Mouse (Mus musculus): ENCODE data around the gene Adamts17. TPM values are rescaled to one million over a fixed set of nuclear protein-coding genes. Genes with fewer than 3 reads are reported as not detected.

Gene Adamts17
- polyA plus RNA-seq, 1 experiment from 2014 or later = 3.7 TPM

DNA sequence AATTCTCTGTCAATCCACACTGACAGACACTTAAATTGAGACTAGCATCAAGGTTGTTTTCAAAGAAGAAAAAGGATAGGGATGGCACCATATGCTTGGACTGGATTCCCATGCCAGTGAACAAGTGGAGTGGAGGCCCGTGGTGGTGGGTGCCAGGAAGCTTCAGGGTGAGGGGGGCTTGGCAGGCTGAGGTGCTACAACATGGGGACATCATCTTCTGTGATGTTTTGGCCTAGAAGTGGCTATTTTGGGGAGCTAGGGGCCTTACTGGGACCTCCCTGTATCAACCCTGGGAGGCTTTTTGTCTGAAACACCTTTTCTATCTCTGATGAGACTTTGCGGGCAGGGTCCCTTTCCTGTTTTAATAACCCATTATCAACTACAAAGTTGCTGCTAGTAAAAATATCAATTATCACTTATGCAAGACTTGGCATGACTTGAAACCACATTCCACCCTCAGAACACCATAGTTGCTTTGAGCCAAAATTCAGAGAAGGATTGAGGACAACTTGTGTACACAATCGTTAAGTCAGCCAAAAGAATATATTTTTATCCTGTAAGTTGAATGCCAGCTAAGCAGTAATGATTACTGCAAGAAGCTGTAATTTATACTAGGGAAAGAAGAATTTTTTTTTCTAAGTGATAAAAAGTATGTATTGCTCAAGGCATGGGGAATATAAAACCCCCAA lies 150.0 kb downstream of the Adamts17 start:
- H3K4me2 ChIP-seq (ENCODE audit: low read length) = no peak overlapping the region
- H3K36me3 ChIP-seq (ENCODE audit: control insufficient read depth, insufficient read depth) = no peaks in the 10 kb centered on the region
- no peaks in the 10 kb centered on the region for H3K4me1 ChIP-seq (replicated peaks; ENCODE audit: control insufficient read depth, insufficient read depth, low read length)
- WGBS = 65% methylated on average over 3 of the region's 3 CpGs
- H3K9ac ChIP-seq (replicated peaks; ENCODE audit: low read depth, low read length) = no peak overlapping the region
- no peak overlapping the region for H3K4me3 ChIP-seq (replicated peaks; ENCODE audit: low read length)
- H3K27me3 ChIP-seq (replicated peaks; ENCODE audit: control insufficient read depth, insufficient read depth, low read length) = no peaks in the 10 kb centered on the region
- ATAC-seq = peak; percentile 76
- H3K27ac ChIP-seq (ENCODE audit: low read length) = no peak overlapping the region
- H3K9me3 ChIP-seq (ENCODE audit: control insufficient read depth, low read length) = no peaks in the 10 kb centered on the region

GRCm38 (mm10) chr7:66998821-66999220 lies 159.3 kb downstream of the Adamts17 start:
- no peaks in the 10 kb centered on the region for H3K36me3 ChIP-seq (ENCODE audit: control insufficient read depth, insufficient read depth)
- no peaks in the 10 kb centered on the region for H3K27me3 ChIP-seq (replicated peaks; ENCODE audit: control insufficient read depth, insufficient read depth, low read length)
- WGBS = 88% methylated on average over 6 of the region's 6 CpGs
- no peaks in the 10 kb centered on the region for H3K9me3 ChIP-seq (ENCODE audit: control insufficient read depth, low read length)
- no peak overlapping the region for H3K27ac ChIP-seq (ENCODE audit: low read length)
- H3K4me1 ChIP-seq (replicated peaks; ENCODE audit: control insufficient read depth, insufficient read depth, low read length) = no peaks in the 10 kb centered on the region
- no peak overlapping the region for H3K4me2 ChIP-seq (ENCODE audit: low read length)
- H3K4me3 ChIP-seq (replicated peaks; ENCODE audit: low read length) = no peak overlapping the region
- no peak for ATAC-seq
- H3K9ac ChIP-seq (replicated peaks; ENCODE audit: low read depth, low read length) = no peak overlapping the region

- H3K4me2 ChIP-seq (ENCODE audit: low read length) = no peak overlapping the region
- peak; percentile 77 for ATAC-seq
- H3K36me3 ChIP-seq (ENCODE audit: control insufficient read depth, insufficient read depth) = no peaks in the 10 kb centered on the region
- no peak overlapping the region for H3K4me3 ChIP-seq (replicated peaks; ENCODE audit: low read length)
- no peaks in the 10 kb centered on the region for H3K27me3 ChIP-seq (replicated peaks; ENCODE audit: control insufficient read depth, insufficient read depth, low read length)
- H3K27ac ChIP-seq (ENCODE audit: low read length) = no peak overlapping the region
- no peaks in the 10 kb centered on the region for H3K4me1 ChIP-seq (replicated peaks; ENCODE audit: control insufficient read depth, insufficient read depth, low read length)
- H3K9ac ChIP-seq (replicated peaks; ENCODE audit: low read depth, low read length) = no peak overlapping the region
- H3K9me3 ChIP-seq (ENCODE audit: control insufficient read depth, low read length) = 0 out of 2 replicates have a peak, but pooled peaks cover under 1% of the 10 kb centered on the region
- WGBS = 50% methylated on average over 1 of the region's 1 CpGs
Measured at GRCm38 (mm10) chr7:67003648-67004047, 164.1 kb downstream of the Adamts17 start.

DNA sequence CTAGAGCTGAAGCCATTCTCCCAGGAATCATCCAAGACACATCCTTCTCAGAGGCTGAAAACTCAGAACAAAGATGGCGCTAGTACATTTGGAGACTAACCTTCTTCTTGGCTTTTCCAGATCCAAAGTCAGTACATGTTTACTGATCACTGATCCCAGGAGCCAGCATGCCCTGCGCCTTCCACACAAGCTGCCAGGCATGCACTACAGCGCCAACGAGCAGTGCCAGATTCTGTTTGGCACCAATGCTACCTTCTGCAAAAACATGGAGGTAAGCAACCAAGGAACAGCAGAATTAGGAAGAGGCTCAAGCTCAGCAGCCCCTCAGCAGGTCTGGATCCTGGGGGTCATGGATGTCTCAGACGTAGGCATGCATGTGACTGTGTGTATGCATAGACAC lies 164.7 kb downstream of the Adamts17 start:
- Histone ChIP-seq H3K4me2 (ENCODE audit: low read length) (no peak overlapping the region), H3K27me3 (replicated peaks; ENCODE audit: control insufficient read depth, insufficient read depth, low read length) (no peaks in the 10 kb centered on the region), H3K4me3 (replicated peaks; ENCODE audit: low read length) (no peak overlapping the region), H3K4me1 (replicated peaks; ENCODE audit: control insufficient read depth, insufficient read depth, low read length) (no peaks in the 10 kb centered on the region), H3K9ac (replicated peaks; ENCODE audit: low read depth, low read length) (no peak overlapping the region), H3K27ac (ENCODE audit: low read length) (0 out of 2 replicates have a peak overlapping the region, but pooled peaks have one; percentile 7), H3K9me3 (ENCODE audit: control insufficient read depth, low read length) (0 out of 2 replicates have a peak, but pooled peaks cover 3% of the 10 kb centered on the region), H3K36me3 (ENCODE audit: control insufficient read depth, insufficient read depth) (no peaks in the 10 kb centered on the region)
- peak; percentile 82 for ATAC-seq
- WGBS = 79% methylated on average over 5 of the region's 5 CpGs

DNA sequence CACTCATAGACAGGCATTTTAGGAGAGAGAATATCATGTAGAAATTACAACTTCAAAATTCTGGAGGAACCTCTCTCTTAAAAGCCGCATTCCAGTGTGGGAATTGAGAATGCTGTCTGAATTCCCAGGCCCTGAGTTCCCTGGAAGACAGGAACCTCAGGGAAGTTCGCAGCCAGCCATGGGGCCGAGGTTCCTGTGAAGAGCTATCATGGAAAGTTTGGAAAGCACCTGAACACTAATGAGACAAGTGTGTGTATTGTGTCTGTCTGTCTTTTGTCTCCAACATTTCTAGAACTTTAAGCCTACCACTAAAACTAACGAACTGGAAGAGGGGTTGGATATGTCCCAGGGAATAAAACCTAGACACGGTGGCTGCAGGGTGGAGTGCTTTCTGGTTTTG lies 170.3 kb downstream of the Adamts17 start:
- Histone ChIP-seq H3K36me3 (ENCODE audit: control insufficient read depth, insufficient read depth) (no peaks in the 10 kb centered on the region), H3K27me3 (replicated peaks; ENCODE audit: control insufficient read depth, insufficient read depth, low read length) (no peaks in the 10 kb centered on the region), H3K9ac (replicated peaks; ENCODE audit: low read depth, low read length) (no peak overlapping the region), H3K4me2 (ENCODE audit: low read length) (no peak overlapping the region), H3K4me3 (replicated peaks; ENCODE audit: low read length) (no peak overlapping the region), H3K4me1 (replicated peaks; ENCODE audit: control insufficient read depth, insufficient read depth, low read length) (peaks cover 3% of the 10 kb centered on the region; the same call in 1 of the 2 replicates), H3K9me3 (ENCODE audit: control insufficient read depth, low read length) (0 out of 2 replicates have a peak, but pooled peaks cover 3% of the 10 kb centered on the region), H3K27ac (ENCODE audit: low read length) (no peak overlapping the region)
- 70% methylated on average over 5 of the region's 5 CpGs for WGBS
- ATAC-seq = no peak

DNA sequence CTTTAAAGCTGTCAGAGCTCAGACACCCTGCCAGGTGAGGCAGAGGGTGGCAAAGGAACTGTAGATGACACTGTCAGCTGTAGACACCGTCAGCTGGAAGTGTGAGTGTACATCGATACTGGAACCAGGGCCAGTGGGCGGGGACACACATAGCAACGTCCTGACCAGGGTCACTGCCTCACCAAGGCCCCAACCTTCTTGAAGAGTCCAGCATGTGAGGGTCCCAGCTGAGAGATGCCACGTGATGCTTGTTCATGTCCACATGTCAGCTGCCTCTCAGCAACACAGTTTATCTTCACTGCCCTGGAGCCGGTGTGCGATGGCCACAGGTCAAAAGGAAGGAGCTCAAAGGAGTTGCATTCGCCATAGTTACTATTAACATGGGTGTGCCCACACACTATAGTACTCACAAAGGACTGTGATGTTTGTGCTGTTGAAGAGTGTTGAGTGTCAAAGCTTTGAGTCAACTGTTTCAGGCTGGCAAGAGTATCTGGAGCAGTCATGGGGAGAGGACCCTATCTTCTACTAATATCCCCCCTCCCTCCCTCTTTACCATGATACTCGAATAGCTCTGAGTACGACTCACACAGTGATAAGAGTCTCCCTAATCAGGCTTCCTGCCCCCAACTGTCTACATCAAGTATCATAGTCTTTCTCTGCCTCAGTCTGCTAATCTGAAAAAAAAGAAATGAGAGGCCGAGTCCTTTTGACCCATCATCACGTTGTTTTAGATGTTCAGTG lies 172.6 kb downstream of the Adamts17 start:
- Histone ChIP-seq H3K9me3 (ENCODE audit: control insufficient read depth, low read length) (0 out of 2 replicates have a peak, but pooled peaks cover 3% of the 10 kb centered on the region), H3K4me1 (replicated peaks; ENCODE audit: control insufficient read depth, insufficient read depth, low read length) (peaks cover 3% of the 10 kb centered on the region; the same call in 1 of the 2 replicates), H3K36me3 (ENCODE audit: control insufficient read depth, insufficient read depth) (no peaks in the 10 kb centered on the region), H3K9ac (replicated peaks; ENCODE audit: low read depth, low read length) (no peak overlapping the region), H3K27me3 (replicated peaks; ENCODE audit: control insufficient read depth, insufficient read depth, low read length) (no peaks in the 10 kb centered on the region), H3K4me3 (replicated peaks; ENCODE audit: low read length) (no peak overlapping the region), H3K27ac (ENCODE audit: low read length) (no peak overlapping the region), H3K4me2 (ENCODE audit: low read length) (no peak overlapping the region)
- WGBS = 86% methylated on average over 12 of the region's 12 CpGs
- ATAC-seq = no peak

DNA sequence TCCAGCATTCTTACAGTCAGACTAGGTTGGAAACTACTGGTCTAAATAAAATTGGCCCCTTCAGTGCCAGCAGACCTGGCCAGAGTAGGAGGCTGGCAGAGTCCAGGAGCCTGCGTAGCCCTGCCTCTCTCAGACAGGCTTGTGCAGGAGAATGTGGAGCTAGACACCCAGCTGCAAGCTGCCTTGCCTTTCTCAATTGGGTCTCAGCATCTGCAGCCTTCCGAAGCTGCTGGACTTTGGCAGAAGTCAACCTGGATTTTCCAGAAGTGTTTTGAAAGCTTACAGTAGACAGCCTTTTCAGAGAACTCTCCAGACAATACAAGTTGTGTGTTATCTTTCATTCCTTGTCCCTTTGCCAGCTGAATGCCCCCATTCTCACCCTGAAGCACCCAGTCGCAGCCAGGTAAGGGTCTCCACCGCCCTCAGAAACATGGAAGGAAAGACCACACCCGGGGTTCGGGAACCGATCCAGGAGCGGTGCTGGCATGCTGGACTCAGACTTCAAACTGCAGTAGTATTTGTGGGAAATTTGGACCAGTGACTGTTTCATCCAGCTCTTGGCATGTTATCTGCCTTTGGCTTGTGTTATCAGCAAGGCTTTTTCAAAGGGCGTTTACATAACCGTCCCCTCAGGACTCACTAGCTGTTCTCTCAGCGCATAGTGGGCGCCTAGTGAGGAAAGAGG lies 173.8 kb downstream of the Adamts17 start:
- no peak overlapping the region for H3K4me2 ChIP-seq (ENCODE audit: low read length)
- H3K9ac ChIP-seq (replicated peaks; ENCODE audit: low read depth, low read length) = no peak overlapping the region
- no peaks in the 10 kb centered on the region for H3K27me3 ChIP-seq (replicated peaks; ENCODE audit: control insufficient read depth, insufficient read depth, low read length)
- peaks cover 3% of the 10 kb centered on the region; the same call in 1 of the 2 replicates for H3K4me1 ChIP-seq (replicated peaks; ENCODE audit: control insufficient read depth, insufficient read depth, low read length)
- 0 out of 2 replicates have a peak, but pooled peaks cover 3% of the 10 kb centered on the region for H3K9me3 ChIP-seq (ENCODE audit: control insufficient read depth, low read length)
- H3K27ac ChIP-seq (ENCODE audit: low read length) = no peak overlapping the region
- WGBS = 86% methylated on average over 12 of the region's 12 CpGs
- no peaks in the 10 kb centered on the region for H3K36me3 ChIP-seq (ENCODE audit: control insufficient read depth, insufficient read depth)
- no peak for ATAC-seq
- H3K4me3 ChIP-seq (replicated peaks; ENCODE audit: low read length) = no peak overlapping the region

- H3K27me3 ChIP-seq (replicated peaks; ENCODE audit: control insufficient read depth, insufficient read depth, low read length) = no peaks in the 10 kb centered on the region
- H3K4me2 ChIP-seq (ENCODE audit: low read length) = no peak overlapping the region
- no peak for ATAC-seq
- no peak overlapping the region for H3K27ac ChIP-seq (ENCODE audit: low read length)
- no peaks in the 10 kb centered on the region for H3K4me1 ChIP-seq (replicated peaks; ENCODE audit: control insufficient read depth, insufficient read depth, low read length)
- no peak overlapping the region for H3K9ac ChIP-seq (replicated peaks; ENCODE audit: low read depth, low read length)
- no peak overlapping the region for H3K4me3 ChIP-seq (replicated peaks; ENCODE audit: low read length)
- H3K36me3 ChIP-seq (ENCODE audit: control insufficient read depth, insufficient read depth) = no peaks in the 10 kb centered on the region
- 89% methylated on average over 3 of the region's 3 CpGs for WGBS
- no peaks in the 10 kb centered on the region for H3K9me3 ChIP-seq (ENCODE audit: control insufficient read depth, low read length)
Measured at GRCm38 (mm10) chr7:67019937-67020336, 180.4 kb downstream of the Adamts17 start.

All from forebrain, embryonic 16.5 days (tissue).